Mouse (Mus musculus) stomach, embryonic 16.5 days (tissue): ENCODE results near the gene Atxn7l3. TPM values are rescaled to one million over a fixed set of nuclear protein-coding genes. Genes with fewer than 3 reads are reported as not detected.
A peak's percentile ranks its signal among the peaks of the same experiment; 100 is the strongest.

Source experiments
- ATAC-seq: fragments of 200-750 bp; cut with Nextera tagmentation; 2 replicates; pipeline ENCODE4 v1.8.0; 2017; ENCODE audit warnings: moderate number of reproducible peaks, moderate TSS enrichment; ENCODE audit not compliant: insufficient read depth, low FRiP score
- H3K27ac ChIP-seq: fragments of 300-500 bp; sonication (generic); 2 replicates; pipeline ENCODE4 v1.5.1; 2014; ENCODE audit warnings: low read length
- H3K27me3 ChIP-seq: fragments of 300-500 bp; sonication (generic); 2 replicates; pipeline ENCODE4 v1.6.1; 2014; ENCODE audit warnings: low read length, control low read depth, mixed read lengths; ENCODE audit not compliant: control insufficient read depth, insufficient read depth
- H3K36me3 ChIP-seq: fragments of 300-500 bp; sonication (generic); 2 replicates; pipeline ENCODE4 v1.6.1; 2014; ENCODE audit warnings: low read length; ENCODE audit not compliant: control insufficient read depth, insufficient read depth
- H3K4me1 ChIP-seq: fragments of 300-500 bp; sonication (generic); 2 replicates; pipeline ENCODE4 v1.6.1; 2014; ENCODE audit warnings: low read length, control low read depth, mixed read lengths; ENCODE audit not compliant: control insufficient read depth, insufficient read depth
- H3K4me2 ChIP-seq: fragments of 300-500 bp; sonication (generic); 2 replicates; pipeline ENCODE4 v1.6.1; 2014; ENCODE audit warnings: low read depth, low read length, mixed read lengths
- H3K4me3 ChIP-seq: fragments of 300-500 bp; sonication (generic); replicated peaks from 2 replicates; pipeline ENCODE4 v1.5.1; 2014; ENCODE audit warnings: mild to moderate bottlenecking, low read length
- H3K9ac ChIP-seq: fragments of 300-500 bp; sonication (generic); 2 replicates; pipeline ENCODE4 v1.6.1; 2014; ENCODE audit warnings: low read length
- H3K9me3 ChIP-seq: fragments of 300-500 bp; sonication (generic); replicated peaks from 2 replicates; pipeline ENCODE4 v1.6.1; 2016; ENCODE audit warnings: low read length, control low read depth; ENCODE audit not compliant: control insufficient read depth
- WGBS: fragments of 180-500 bp; shearing (Covaris S2); extraction: QIAGEN DNeasy Blood & Tissue Kit; methylation state at CpG from one replicate; pipeline ENCODE4 v1.1.7; 2014; 5-methylcytosine and 5-hydroxymethylcytosine counted together
- polyA plus RNA-seq: library from polyadenylated mRNA; unstranded; fragments of >200 nt; fragmentation: Nextera tagmentation; extraction: Ambion mirVana; gene quantifications from 2 replicates; pipeline ENCODE4 v1.2.1, GENCODE M21; 2015

Atxn7l3 gene
- polyA plus RNA-seq = 12.2 and 13.2 TPM in 2 replicates

GRCm38 (mm10) chr11:102296491-102297472, at the start of gene Atxn7l3:
Atxn7l3 (minus strand) TSS chr11:102296631.
- WGBS = under 1% methylated on average over 82 of the region's 125 CpGs
- Histone ChIP-seq H3K27ac (peak within 1 kb of the TSS; percentile 99), H3K4me1 (peaks cover 20% of the 10 kb centered on the region; the same call in 1 of the 2 replicates), H3K4me2 (peak within 1 kb of the TSS; percentile 83), H3K9me3 (no peaks in the 10 kb centered on the region; the same call in 1 of the 2 replicates), H3K36me3 (no peaks in the 10 kb centered on the region), H3K9ac (peak within 1 kb of the TSS; percentile 97), H3K27me3 (no peaks in the 10 kb centered on the region), H3K4me3 (peak within 1 kb of the TSS; percentile 88)
- peak; percentile 95 for ATAC-seq

- 83% methylated on average over 3 of the region's 3 CpGs for WGBS
- Histone ChIP-seq H3K9ac (no peak overlapping the region), H3K4me3 (no peak overlapping the region), H3K36me3 (no peaks in the 10 kb centered on the region), H3K27me3 (no peaks in the 10 kb centered on the region), H3K9me3 (no peaks in the 10 kb centered on the region), H3K4me1 (no peaks in the 10 kb centered on the region), H3K4me2 (no peak overlapping the region), H3K27ac (no peak overlapping the region)
- ATAC-seq = no peak
Measured at GRCm38 (mm10) chr11:102344458-102344857, 48.0 kb upstream of the Atxn7l3 start.

DNA sequence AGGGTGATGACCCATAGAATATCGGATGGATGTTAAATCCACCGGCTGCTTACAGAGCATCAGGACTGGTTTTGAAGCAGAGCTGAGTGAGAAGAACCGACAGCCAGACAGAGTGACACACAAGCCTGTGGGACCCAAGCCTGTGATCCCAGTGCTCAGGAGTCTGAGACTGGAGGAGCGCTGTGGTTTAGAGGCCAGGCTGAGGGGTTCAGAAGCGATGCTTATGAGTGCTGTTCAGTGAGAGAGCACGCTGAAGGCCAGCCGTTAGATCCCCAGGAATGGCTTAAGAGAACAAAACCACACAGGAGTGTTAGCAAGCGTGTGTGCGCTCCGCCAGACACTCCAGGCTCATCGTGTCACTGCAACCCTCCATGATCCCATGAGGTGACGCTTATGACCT, 46.3 kb upstream of the Atxn7l3 start:
- no peak for ATAC-seq
- H3K4me1 ChIP-seq = no peaks in the 10 kb centered on the region
- no peaks in the 10 kb centered on the region for H3K27me3 ChIP-seq
- no peak overlapping the region for H3K4me3 ChIP-seq
- H3K9me3 ChIP-seq = no peaks in the 10 kb centered on the region
- no peak overlapping the region for H3K27ac ChIP-seq
- no peak overlapping the region for H3K4me2 ChIP-seq
- no peaks in the 10 kb centered on the region for H3K36me3 ChIP-seq
- no peak overlapping the region for H3K9ac ChIP-seq
- WGBS = 69% methylated on average over 12 of the region's 12 CpGs

GRCm38 (mm10) chr11:102341101-102341500, 44.7 kb upstream of the Atxn7l3 start:
- WGBS = 87% methylated on average over 4 of the region's 4 CpGs
- no peaks in the 10 kb centered on the region for H3K27me3 ChIP-seq
- no peak for ATAC-seq
- H3K27ac ChIP-seq = no peak overlapping the region
- no peak overlapping the region for H3K4me3 ChIP-seq
- H3K36me3 ChIP-seq = no peaks in the 10 kb centered on the region
- H3K4me1 ChIP-seq = no peaks in the 10 kb centered on the region
- H3K4me2 ChIP-seq = no peak overlapping the region
- H3K9ac ChIP-seq = no peak overlapping the region
- H3K9me3 ChIP-seq = no peaks in the 10 kb centered on the region

GRCm38 (mm10) chr11:102339624-102340023, 43.2 kb upstream of the Atxn7l3 start:
- 62% methylated on average over 4 of the region's 4 CpGs for WGBS
- H3K9ac ChIP-seq = no peak overlapping the region
- no peak overlapping the region for H3K4me2 ChIP-seq
- ATAC-seq = no peak
- H3K9me3 ChIP-seq = no peaks in the 10 kb centered on the region
- no peak overlapping the region for H3K4me3 ChIP-seq
- no peaks in the 10 kb centered on the region for H3K27me3 ChIP-seq
- no peaks in the 10 kb centered on the region for H3K4me1 ChIP-seq
- H3K27ac ChIP-seq = no peak overlapping the region
- no peaks in the 10 kb centered on the region for H3K36me3 ChIP-seq

- Histone ChIP-seq H3K9ac (no peak overlapping the region), H3K4me1 (no peaks in the 10 kb centered on the region), H3K4me2 (no peak overlapping the region), H3K27ac (no peak overlapping the region), H3K27me3 (no peaks in the 10 kb centered on the region), H3K36me3 (no peaks in the 10 kb centered on the region), H3K4me3 (no peak overlapping the region), H3K9me3 (no peaks in the 10 kb centered on the region)
- ATAC-seq = no peak
- WGBS = 62% methylated on average over 11 of the region's 11 CpGs
Measured at GRCm38 (mm10) chr11:102339195-102339594, 42.8 kb upstream of the Atxn7l3 start.

DNA sequence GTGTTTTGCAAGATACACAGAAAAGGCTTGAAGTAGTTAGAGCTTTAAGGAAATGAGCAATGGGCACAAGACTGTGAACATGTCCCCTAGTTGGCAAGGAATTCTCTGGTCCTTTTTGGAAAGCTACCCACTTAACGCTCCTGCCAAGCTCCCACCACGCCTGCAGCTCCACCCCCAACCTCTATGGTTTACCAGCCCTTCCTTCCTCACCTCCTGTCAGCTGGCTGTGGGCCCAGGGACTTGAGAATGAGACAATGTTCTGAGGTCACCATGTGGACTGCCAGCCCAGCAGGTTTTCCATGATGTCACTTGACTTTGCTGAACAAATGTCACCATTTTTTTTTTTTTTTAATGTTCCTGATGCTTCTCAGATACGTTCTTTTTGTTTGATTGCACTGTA, 42.1 kb upstream of the Atxn7l3 start:
- Histone ChIP-seq H3K4me3 (no peak overlapping the region), H3K36me3 (no peaks in the 10 kb centered on the region), H3K4me1 (no peaks in the 10 kb centered on the region), H3K4me2 (no peak overlapping the region), H3K27me3 (no peaks in the 10 kb centered on the region), H3K9me3 (no peaks in the 10 kb centered on the region), H3K9ac (no peak overlapping the region), H3K27ac (no peak overlapping the region)
- no peak for ATAC-seq
- WGBS = 26% methylated on average over 3 of the region's 3 CpGs

- WGBS = 71% methylated on average over 1 of the region's 1 CpGs
- Histone ChIP-seq H3K4me2 (no peak overlapping the region), H3K9ac (no peak overlapping the region), H3K27ac (no peak overlapping the region), H3K9me3 (no peaks in the 10 kb centered on the region), H3K4me1 (no peaks in the 10 kb centered on the region), H3K4me3 (no peak overlapping the region), H3K27me3 (no peaks in the 10 kb centered on the region), H3K36me3 (no peaks in the 10 kb centered on the region)
- no peak for ATAC-seq
Measured at GRCm38 (mm10) chr11:102337921-102338320, 41.5 kb upstream of the Atxn7l3 start.

DNA sequence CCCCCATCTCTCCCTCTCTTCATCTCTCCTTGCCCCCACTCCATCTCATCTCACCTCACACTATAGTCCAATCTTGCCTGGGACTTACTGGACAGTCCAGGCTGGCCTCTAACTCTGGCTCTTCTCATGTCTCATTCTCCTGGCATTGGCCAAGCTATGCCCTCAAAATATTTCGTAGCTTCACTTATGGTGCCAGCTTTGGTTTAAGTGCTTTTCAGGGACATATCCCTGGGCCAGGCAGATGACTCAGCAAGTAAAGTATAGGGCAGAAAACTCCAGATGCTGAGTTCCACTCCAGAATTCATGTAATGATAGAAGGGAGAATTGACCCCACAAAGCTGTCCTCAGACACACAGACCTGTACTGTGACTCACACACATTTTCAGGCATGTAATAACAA, 39.8 kb upstream of the Atxn7l3 start:
- ATAC-seq = no peak

More for the DNA sequence above, 39.8 kb upstream of the Atxn7l3 start:
- no peaks in the 10 kb centered on the region for H3K36me3 ChIP-seq
- H3K9me3 ChIP-seq = no peaks in the 10 kb centered on the region
- no peak overlapping the region for H3K4me3 ChIP-seq
- no peak overlapping the region for H3K27ac ChIP-seq
- no peaks in the 10 kb centered on the region for H3K27me3 ChIP-seq
- H3K9ac ChIP-seq = no peak overlapping the region
- 80% methylated on average over 1 of the region's 1 CpGs for WGBS
- H3K4me2 ChIP-seq = no peak overlapping the region
- H3K4me1 ChIP-seq = no peaks in the 10 kb centered on the region
